Mouse (Mus musculus) liver, adult 2 months (tissue): ENCODE results near the gene Sh2b2.

Experiments
- CTCF ChIP-seq: fragments of 200-500 bp; IDR thresholded peaks from 2 replicates; pipeline ENCODE4 v1.5.1; 2011; ENCODE audit warnings: low read depth, low read length, control low read depth
- POLR2A ChIP-seq: fragments of 200-500 bp; IDR thresholded peaks from 2 replicates; pipeline ENCODE4 v1.6.1; 2011; ENCODE audit warnings: low read length, control low read depth; ENCODE audit not compliant: insufficient read depth; ENCODE audit errors: extremely low read depth

- TF ChIP-seq POLR2A (peak; percentile 51; the same call in 1 of the 2 replicates), CTCF (no peak)
Measured at GRCm38 (mm10) chr5:136244762-136245540, 1.4 kb downstream of the Sh2b2 start.
